Mouse (Mus musculus): ENCODE measurements around the gene Bicra. TPM values are rescaled to one million over a fixed set of nuclear protein-coding genes. Genes with fewer than 3 reads are reported as not detected.

The Bicra gene
- polyA plus RNA-seq, 1 experiment from 2014 or later, result 2.3 TPM

DNA sequence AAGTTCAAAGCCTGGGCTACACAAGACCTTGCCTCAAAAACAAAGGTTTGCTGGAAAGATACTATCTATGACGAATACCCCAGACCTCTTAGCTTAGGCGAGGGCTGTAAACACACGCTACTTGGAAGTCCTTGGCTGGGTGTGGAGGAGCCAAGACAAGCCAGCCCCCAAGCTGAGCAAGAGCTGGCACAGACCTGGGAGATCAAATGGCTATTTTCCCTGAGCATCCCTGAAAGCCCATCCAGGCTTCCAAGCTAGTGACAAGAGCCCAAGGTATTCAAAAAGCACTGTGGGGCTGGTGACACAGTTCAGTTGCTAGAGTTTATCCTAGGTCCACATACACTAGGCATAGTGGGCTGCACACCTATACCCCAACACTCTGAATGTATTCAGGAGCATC lies 2.9 kb upstream of the Bicra start:
- TF ChIP-seq EP300 (IDR thresholded peaks at IDR 0.05) (no peak), CTCF (IDR thresholded peaks at IDR 0.05) (no peak)

DNA sequence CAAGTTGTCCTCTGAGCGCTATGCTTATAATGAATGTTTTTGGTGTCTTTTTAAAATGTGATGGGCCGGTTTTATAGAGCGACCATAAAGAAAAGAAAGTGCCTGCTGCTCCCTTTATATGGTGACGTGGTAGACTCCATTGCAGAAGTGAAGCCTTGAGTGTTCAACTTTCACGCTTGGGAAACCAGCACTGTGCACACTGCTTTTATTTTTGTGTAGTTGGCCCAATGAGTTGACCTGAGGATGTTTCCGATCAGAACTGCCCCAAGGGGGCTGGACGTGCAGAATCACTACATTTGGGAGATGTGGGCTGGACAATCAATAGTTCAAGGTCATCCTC lies 1.8 kb upstream of the Bicra start:
- no peaks in the 10 kb centered on the region for H3K36me3 ChIP-seq (ENCODE audit: insufficient read depth, low read length)
- peak overlapping the region; percentile 93; the same call in 1 of the 2 replicates for H3K4me2 ChIP-seq (replicated peaks; ENCODE audit: low read depth, low read length)
- 74% methylated on average over 7 of the region's 7 CpGs for WGBS
- peak overlapping the region; percentile 12; the same call in 1 of the 2 replicates for H3K9ac ChIP-seq (replicated peaks; ENCODE audit: low read depth)
- ATAC-seq (no peak), DNase-seq (ENCODE audit: low spot score) (no peak)
- H3K4me1 ChIP-seq (ENCODE audit: insufficient read depth, low read depth, low read length), result peaks cover 15% of the 10 kb centered on the region; the same call in 1 of the 2 replicates
- no peaks in the 10 kb centered on the region for H3K27me3 ChIP-seq (replicated peaks; ENCODE audit: insufficient read depth, low read length)
- TF ChIP-seq EP300 (IDR thresholded peaks at IDR 0.05) (no peak), CTCF (IDR thresholded peaks at IDR 0.05) (no peak)
- H3K9me3 ChIP-seq (ENCODE audit: low read length), result no peaks in the 10 kb centered on the region
- peak overlapping the region; percentile 83; the same call in 1 of the 2 replicates for H3K4me3 ChIP-seq (ENCODE audit: low read depth, low read length)
- H3K27ac ChIP-seq (ENCODE audit: low read length), result no peak overlapping the region

More for the DNA sequence above, 2.9 kb upstream of the Bicra start:
- Histone ChIP-seq H3K27me3 (replicated peaks; ENCODE audit: insufficient read depth, low read length) (no peaks in the 10 kb centered on the region), H3K9ac (replicated peaks; ENCODE audit: low read depth) (no peak overlapping the region), H3K9me3 (ENCODE audit: low read length) (no peaks in the 10 kb centered on the region), H3K27ac (ENCODE audit: low read length) (no peak overlapping the region), H3K36me3 (ENCODE audit: insufficient read depth, low read length) (no peaks in the 10 kb centered on the region), H3K4me2 (replicated peaks; ENCODE audit: low read depth, low read length) (no peak overlapping the region), H3K4me1 (ENCODE audit: insufficient read depth, low read depth, low read length) (peaks cover 15% of the 10 kb centered on the region; the same call in 1 of the 2 replicates), H3K4me3 (ENCODE audit: low read depth, low read length) (no peak overlapping the region)
- DNase-seq (ENCODE audit: low spot score), result no peak
- no peak for ATAC-seq
- 81% methylated on average over 3 of the region's 3 CpGs for WGBS

DNA sequence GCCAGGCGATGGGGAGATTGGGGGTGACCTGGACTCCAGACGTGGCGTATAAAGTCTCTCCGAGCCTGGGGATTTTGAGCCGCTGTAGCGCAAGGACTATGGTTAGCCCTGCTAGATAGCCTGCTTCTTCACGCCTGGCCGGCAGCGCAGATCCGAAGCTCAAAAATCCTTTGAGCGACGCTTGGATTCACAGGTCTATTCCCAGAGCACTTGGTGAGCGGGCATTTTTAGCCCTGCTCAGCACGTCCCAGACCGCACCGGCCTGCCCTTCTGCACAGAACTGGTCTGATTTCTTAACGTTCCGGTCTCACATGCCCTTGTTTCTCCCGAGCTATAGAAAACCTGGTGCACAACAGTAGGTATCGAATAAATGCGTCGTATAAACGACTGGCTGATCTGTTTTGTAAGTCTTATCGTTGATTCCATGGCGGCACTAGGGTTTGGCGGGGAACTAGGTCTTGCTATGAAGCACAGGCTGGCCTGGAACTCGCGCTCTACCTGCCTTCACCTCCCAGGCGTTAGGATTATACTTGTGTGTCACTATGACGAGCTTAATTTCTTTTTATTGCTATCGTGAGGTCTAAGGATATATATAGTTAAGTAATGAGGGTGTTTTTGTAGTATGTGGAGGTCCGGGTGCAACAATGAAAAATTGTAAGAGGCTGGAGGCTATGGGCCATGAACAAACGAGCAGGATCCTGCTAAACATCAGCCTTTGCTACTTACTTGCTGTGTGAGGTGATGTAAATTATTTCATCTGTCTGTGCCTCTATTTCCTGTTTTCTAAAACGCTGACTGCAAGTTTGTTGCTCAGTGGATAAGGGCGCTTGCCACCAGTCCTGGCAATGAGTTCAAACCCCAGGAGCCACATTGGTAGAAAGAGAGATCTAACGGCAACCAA lies 1.2 kb upstream of the Bicra start:
- TF ChIP-seq CTCF (IDR thresholded peaks at IDR 0.05) (no peak), EP300 (IDR thresholded peaks at IDR 0.05) (no peak)
- Histone ChIP-seq H3K27ac (ENCODE audit: low read length) (peak overlapping the region; percentile 78), H3K4me3 (ENCODE audit: low read depth, low read length) (peak overlapping the region; percentile 83), H3K27me3 (replicated peaks; ENCODE audit: insufficient read depth, low read length) (no peaks in the 10 kb centered on the region), H3K9me3 (ENCODE audit: low read length) (no peaks in the 10 kb centered on the region), H3K36me3 (ENCODE audit: insufficient read depth, low read length) (no peaks in the 10 kb centered on the region), H3K4me2 (replicated peaks; ENCODE audit: low read depth, low read length) (peak overlapping the region; percentile 93), H3K9ac (replicated peaks; ENCODE audit: low read depth) (peak overlapping the region; percentile 66), H3K4me1 (ENCODE audit: insufficient read depth, low read depth, low read length) (peaks cover 18% of the 10 kb centered on the region; the same call in 1 of the 2 replicates)
- DNase-seq (ENCODE audit: low spot score) (no peak), ATAC-seq (no peak)
- WGBS, result 5% methylated on average over 36 of the region's 36 CpGs

DNA sequence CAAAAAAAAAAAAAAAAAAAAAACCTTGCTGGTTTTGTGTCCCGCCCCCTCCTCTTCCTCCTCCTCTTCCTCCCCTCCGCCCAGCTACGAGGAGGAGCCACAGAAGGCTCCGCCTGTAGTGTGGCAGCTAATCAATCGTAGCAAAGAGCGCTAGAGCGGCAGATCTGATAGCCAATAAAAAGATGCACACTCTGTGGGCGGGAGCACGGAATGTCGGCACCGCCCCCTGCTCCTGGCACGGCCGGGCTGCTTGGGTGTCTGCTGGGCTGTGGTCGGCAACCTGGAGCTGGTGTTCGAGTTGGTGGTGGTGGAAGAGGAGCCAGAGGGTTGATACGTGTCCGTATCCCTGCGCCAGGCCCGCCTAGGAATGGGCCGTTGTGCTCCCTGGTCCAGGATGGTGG lies 443 bp upstream of the Bicra start:
- peak overlapping the region; percentile 95 for H3K27ac ChIP-seq (ENCODE audit: low read length)
- H3K4me1 ChIP-seq (ENCODE audit: insufficient read depth, low read depth, low read length), result peaks cover 20% of the 10 kb centered on the region; the same call in 1 of the 2 replicates
- TF ChIP-seq CTCF (IDR thresholded peaks at IDR 0.05), result no peak
- peak; percentile 98 for DNase-seq (ENCODE audit: low spot score)
- H3K9ac ChIP-seq (replicated peaks; ENCODE audit: low read depth), result peak overlapping the region; percentile 86
- H3K4me2 ChIP-seq (replicated peaks; ENCODE audit: low read depth, low read length), result peak overlapping the region; percentile 93
- no peaks in the 10 kb centered on the region for H3K9me3 ChIP-seq (ENCODE audit: low read length)
- no peaks in the 10 kb centered on the region for H3K27me3 ChIP-seq (replicated peaks; ENCODE audit: insufficient read depth, low read length)
- no peaks in the 10 kb centered on the region for H3K36me3 ChIP-seq (ENCODE audit: insufficient read depth, low read length)
- ATAC-seq, result peak; percentile 80
- H3K4me3 ChIP-seq (ENCODE audit: low read depth, low read length), result peak overlapping the region; percentile 83
- 0% methylated on average over 19 of the region's 20 CpGs for WGBS

DNA sequence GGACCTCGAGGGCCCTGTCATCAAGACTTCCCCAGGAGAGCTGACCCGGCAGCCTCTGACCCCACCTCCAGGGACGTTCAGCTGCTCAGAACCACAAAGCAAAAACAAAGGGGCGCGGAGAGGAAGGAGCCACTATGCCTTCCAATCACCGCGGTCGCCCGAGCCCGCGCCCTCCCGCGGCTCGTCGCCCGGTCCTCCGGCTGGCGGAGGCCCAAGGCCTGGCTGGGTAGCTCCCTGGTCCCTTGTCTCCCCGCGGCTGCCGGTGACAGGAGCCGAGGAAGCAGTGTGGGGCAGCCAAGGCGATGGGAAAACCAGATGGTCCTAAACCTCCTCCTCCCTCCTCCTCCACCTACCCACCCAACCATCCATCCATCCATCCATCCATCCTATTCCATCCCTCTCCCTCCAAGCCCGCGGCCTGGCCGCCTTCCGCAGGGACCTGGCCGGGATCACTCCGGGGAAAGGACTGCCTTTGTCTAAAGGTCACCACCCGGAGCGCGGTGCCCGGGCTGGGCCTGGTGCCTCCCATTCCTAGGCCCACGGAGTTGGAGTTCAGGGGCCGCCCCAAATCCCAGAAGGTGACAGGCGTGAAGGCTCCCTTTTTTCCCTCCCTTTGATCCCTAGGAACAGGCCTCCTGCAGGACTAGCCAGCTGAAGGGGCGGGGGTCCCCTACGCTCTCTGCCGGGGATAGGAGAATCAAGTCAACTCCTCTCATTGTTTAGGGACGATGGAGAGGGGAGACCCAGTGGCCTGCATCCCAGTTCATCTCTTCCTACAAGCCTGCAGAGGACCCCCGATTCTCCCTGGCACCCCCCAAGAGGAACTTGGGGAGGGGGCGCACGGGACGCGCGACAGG lies 1.0 kb downstream of the Bicra start:
- H3K4me1 ChIP-seq (ENCODE audit: insufficient read depth, low read depth, low read length), result peaks cover 20% of the 10 kb centered on the region; the same call in 1 of the 2 replicates
- DNase-seq (ENCODE audit: low spot score), result peak; percentile 83
- peak overlapping the region; percentile 93 for H3K4me2 ChIP-seq (replicated peaks; ENCODE audit: low read depth, low read length)
- H3K27me3 ChIP-seq (replicated peaks; ENCODE audit: insufficient read depth, low read length), result no peaks in the 10 kb centered on the region
- H3K4me3 ChIP-seq (ENCODE audit: low read depth, low read length), result peak overlapping the region; percentile 83
- no peaks in the 10 kb centered on the region for H3K36me3 ChIP-seq (ENCODE audit: insufficient read depth, low read length)
- no peaks in the 10 kb centered on the region for H3K9me3 ChIP-seq (ENCODE audit: low read length)
- H3K27ac ChIP-seq (ENCODE audit: low read length), result peak overlapping the region; percentile 95
- no peak for TF ChIP-seq CTCF (IDR thresholded peaks at IDR 0.05)
- no peak for TF ChIP-seq EP300 (IDR thresholded peaks at IDR 0.05)
- peak overlapping the region; percentile 86 for H3K9ac ChIP-seq (replicated peaks; ENCODE audit: low read depth)
- peak; percentile 39 for ATAC-seq
- WGBS, result 0% methylated on average over 41 of the region's 46 CpGs

DNA sequence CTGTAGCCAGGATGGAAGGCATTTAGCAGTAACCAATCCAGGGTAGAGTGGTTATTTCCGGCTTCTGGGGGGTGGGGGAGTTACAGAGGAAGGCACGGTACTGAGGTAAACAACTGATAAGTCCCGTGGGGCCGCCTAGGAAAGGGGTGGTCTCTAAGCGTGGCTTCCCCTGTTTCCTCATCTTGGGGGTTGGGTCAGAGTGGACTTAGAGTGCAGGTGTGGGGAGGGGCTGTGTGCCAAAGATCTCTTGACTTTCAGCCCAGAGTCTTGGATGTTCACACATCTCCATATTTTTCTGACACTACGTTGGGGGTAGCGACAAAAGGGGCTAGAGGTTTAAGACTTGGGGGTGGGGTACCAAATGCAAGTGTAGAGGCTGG lies 1.6 kb downstream of the Bicra start:
- Histone ChIP-seq H3K9ac (replicated peaks; ENCODE audit: low read depth) (peak overlapping the region; percentile 86), H3K27ac (ENCODE audit: low read length) (peak overlapping the region; percentile 95), H3K4me1 (ENCODE audit: insufficient read depth, low read depth, low read length) (peaks cover 20% of the 10 kb centered on the region; the same call in 1 of the 2 replicates), H3K27me3 (replicated peaks; ENCODE audit: insufficient read depth, low read length) (no peaks in the 10 kb centered on the region), H3K4me3 (ENCODE audit: low read depth, low read length) (peak overlapping the region; percentile 83), H3K4me2 (replicated peaks; ENCODE audit: low read depth, low read length) (peak overlapping the region; percentile 93), H3K36me3 (ENCODE audit: insufficient read depth, low read length) (no peaks in the 10 kb centered on the region), H3K9me3 (ENCODE audit: low read length) (no peaks in the 10 kb centered on the region)
- under 1% methylated on average over 7 of the region's 7 CpGs for WGBS
- DNase-seq (ENCODE audit: low spot score), result peak; percentile 88
- peak; percentile 60 for ATAC-seq
- TF ChIP-seq EP300 (IDR thresholded peaks at IDR 0.05) (peak; percentile 81), CTCF (IDR thresholded peaks at IDR 0.05) (no peak)
